Mouse (Mus musculus) regulatory T cell (primary cell): ENCODE measurements around the gene Gm12184.

ENCODE experiments used
- in situ Hi-C: fragments of 300-600 bp; cut with MboI, MseI; formaldehyde crosslinking; loops from one replicate; pipeline ENCODE4 v1.15.1; 2025; ENCODE audit warnings: high pct_unique_total_duplicates

Gene Gm12184

GRCm38 (mm10) chr11:48777303-48777702, 49.2 kb downstream of the Gm12184 start:
- in situ Hi-C loops: no loop called here

GRCm38 (mm10) chr11:48776664-48777063, 49.8 kb downstream of the Gm12184 start:
- in situ Hi-C loops: no loop called here

- in situ Hi-C loops: no loop called here
These were observed 51.0 kb downstream of the Gm12184 start for GRCm38 (mm10) chr11:48775483-48775882.
